ENCODE assay signal across 8 mouse cellular contexts in the genomic region with DNA sequence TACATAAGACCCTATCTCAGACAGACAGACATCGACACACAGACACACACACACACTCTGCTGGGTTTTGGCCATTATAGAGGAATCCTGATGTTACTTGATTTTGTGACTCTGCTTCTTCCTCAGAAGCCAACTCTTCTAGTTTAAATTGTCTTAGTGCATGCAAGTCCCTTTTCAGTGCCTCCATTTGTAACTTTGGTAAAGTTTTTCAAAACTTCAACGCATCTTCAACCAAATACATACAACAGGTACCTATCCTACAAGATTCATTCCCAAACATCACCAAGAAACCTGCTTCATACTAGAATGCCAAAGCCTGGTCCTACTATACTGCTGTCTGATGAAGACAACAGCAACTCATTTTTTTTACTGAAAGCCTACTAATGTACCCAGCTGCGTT. TPM values are rescaled to one million over a fixed set of nuclear protein-coding genes. Genes with fewer than 3 reads are reported as not detected.
DNase-seq lines count a peak whose midpoint lies in the region; ATAC-seq lines count a peak whose summit lies in the region.
"Had no signal": no experiment of that assay in that cellular context is flagged by ENCODE, and none has a peak within 500 bp of the region (broad histone marks: within the 10 kb centered on the region; RNA-seq: fewer than 3 reads in every experiment).

No protein-coding gene starts in this region.

- peak overlapping the region; percentile 78 for H3K4me2 ChIP-seq in liver, embryonic 11.5 days
- H3K4me2 ChIP-seq in embryonic facial prominence, embryonic 15.5 days (replicated peaks): peak overlapping the region; percentile 68
- H3K4me2 ChIP-seq in limb, embryonic 11.5 days (ENCODE audit: low read depth, severe bottlenecking): peak overlapping the region; percentile 57
- peak overlapping the region; percentile 87 for H3K4me2 ChIP-seq in neural tube, embryonic 15.5 days

- no peak overlapping the region for H3K27ac ChIP-seq in liver, embryonic 11.5 days (ENCODE audit: low read depth, low read length)
- no peak overlapping the region for H3K27ac ChIP-seq in embryonic facial prominence, embryonic 15.5 days (replicated peaks)
- no peak overlapping the region for H3K27ac ChIP-seq in limb, embryonic 11.5 days (replicated peaks; ENCODE audit: low read depth, low read length)
- H3K27ac ChIP-seq in neural tube, embryonic 15.5 days (replicated peaks): no peak overlapping the region

- 0 out of 2 replicates have a peak, but pooled peaks cover 2% of the 10 kb centered on the region for H3K36me3 ChIP-seq in liver, embryonic 11.5 days (ENCODE audit: control insufficient read depth, insufficient read depth, low read length)
- peaks cover 18% of the 10 kb centered on the region for H3K36me3 ChIP-seq in embryonic facial prominence, embryonic 15.5 days
- peaks cover 5% of the 10 kb centered on the region; the same call in 1 of the 2 replicates for H3K36me3 ChIP-seq in limb, embryonic 11.5 days (ENCODE audit: control insufficient read depth, insufficient read depth, low read length)
- H3K36me3 ChIP-seq in neural tube, embryonic 15.5 days: peaks cover 6% of the 10 kb centered on the region

- H3K4me1 ChIP-seq in liver, embryonic 11.5 days (replicated peaks; ENCODE audit: control insufficient read depth, insufficient read depth, low read length): peaks cover 15% of the 10 kb centered on the region
- H3K4me1 ChIP-seq in embryonic facial prominence, embryonic 15.5 days: peaks cover 21% of the 10 kb centered on the region
- peaks cover 5% of the 10 kb centered on the region for H3K4me1 ChIP-seq in limb, embryonic 11.5 days (ENCODE audit: control insufficient read depth, insufficient read depth, low read length)
- peaks cover 31% of the 10 kb centered on the region for H3K4me1 ChIP-seq in neural tube, embryonic 15.5 days

- peak overlapping the region; percentile 94 for H3K9ac ChIP-seq in liver, embryonic 11.5 days (ENCODE audit: low read depth, low read length)
- H3K9ac ChIP-seq in embryonic facial prominence, embryonic 15.5 days: peak overlapping the region; percentile 83; the same call in 1 of the 2 replicates
- H3K9ac ChIP-seq in limb, embryonic 11.5 days (ENCODE audit: low read length): no peak overlapping the region
- H3K9ac ChIP-seq in neural tube, embryonic 15.5 days (replicated peaks): peak overlapping the region; percentile 84; the same call in 1 of the 2 replicates

- no peak for ATAC-seq in liver, embryonic 11.5 days (replicated peaks; ENCODE audit: low FRiP score)
- no peak for ATAC-seq in embryonic facial prominence, embryonic 15.5 days (ENCODE audit: insufficient number of reproducible peaks, low FRiP score, low TSS enrichment, low read depth)
- no peak for ATAC-seq in limb, embryonic 11.5 days (ENCODE audit: insufficient number of reproducible peaks, low FRiP score, low TSS enrichment, low read depth)
- no peak for ATAC-seq in neural tube, embryonic 15.5 days (ENCODE audit: low FRiP score)

- 75% methylated on average over 3 of the region's 3 CpGs for WGBS in liver, embryonic 11.5 days
- WGBS in embryonic facial prominence, embryonic 15.5 days: 66% methylated on average over 3 of the region's 3 CpGs
- WGBS in limb, embryonic 11.5 days: 76% methylated on average over 3 of the region's 3 CpGs
- 85% methylated on average over 3 of the region's 3 CpGs for WGBS in neural tube, embryonic 15.5 days

- H3K9me3 ChIP-seq in liver, embryonic 11.5 days (ENCODE audit: control insufficient read depth, low read length): no peaks in the 10 kb centered on the region
- no peaks in the 10 kb centered on the region for H3K9me3 ChIP-seq in embryonic facial prominence, embryonic 15.5 days (replicated peaks)
- no peaks in the 10 kb centered on the region for H3K9me3 ChIP-seq in limb, embryonic 11.5 days (ENCODE audit: control insufficient read depth, low read length)
- H3K9me3 ChIP-seq in neural tube, embryonic 15.5 days (replicated peaks): no peaks in the 10 kb centered on the region

- peak overlapping the region; percentile 97 for H3K4me3 ChIP-seq in liver, embryonic 11.5 days (ENCODE audit: low read depth, low read length)
- H3K4me3 ChIP-seq in embryonic facial prominence, embryonic 15.5 days (replicated peaks): peak overlapping the region; percentile 65
- H3K4me3 ChIP-seq in limb, embryonic 11.5 days (ENCODE audit: low read depth, low read length): peak overlapping the region; percentile 85
- peak overlapping the region; percentile 89 for H3K4me3 ChIP-seq in neural tube, embryonic 15.5 days (replicated peaks)

- no peaks in the 10 kb centered on the region for H3K27me3 ChIP-seq in liver, embryonic 11.5 days (replicated peaks; ENCODE audit: control insufficient read depth, insufficient read depth, low read length)
- no peaks in the 10 kb centered on the region for H3K27me3 ChIP-seq in embryonic facial prominence, embryonic 15.5 days
- no peaks in the 10 kb centered on the region for H3K27me3 ChIP-seq in limb, embryonic 11.5 days (ENCODE audit: control insufficient read depth, insufficient read depth, low read length)
- H3K27me3 ChIP-seq in neural tube, embryonic 15.5 days (replicated peaks): no peaks in the 10 kb centered on the region

- no peak for DNase-seq in liver, embryonic 11.5 days (ENCODE audit: low spot score)
- no peak for DNase-seq in liver
- DNase-seq in limb, embryonic 11.5 days (ENCODE audit: low spot score): no peak
- DNase-seq in adrenal gland, postnatal 25 days: no peak
- DNase-seq in retina, embryonic 14.5 days (ENCODE audit: low spot score): no peak

RNA-seq across cellular contexts. Expression of gene Cdc5l, which starts 1.5 kb away (rescaled TPM):
- 62.1 and 68.1 TPM in 2 replicates for polyA plus RNA-seq in liver, embryonic 11.5 days (2014; fragmentation: Nextera tagmentation; extraction: Ambion mirVana)
- 56.4 and 65.7 TPM in 2 replicates for polyA plus RNA-seq in embryonic facial prominence, embryonic 15.5 days (2015; fragmentation: Nextera tagmentation; extraction: Ambion mirVana)
- polyA plus RNA-seq in limb, embryonic 11.5 days (2014; fragmentation: Nextera tagmentation; extraction: Ambion mirVana): 88.4 and 95.1 TPM in 2 replicates
- 57.1 and 62.0 TPM in 2 replicates for polyA plus RNA-seq in neural tube, embryonic 15.5 days (2015; fragmentation: Nextera tagmentation; extraction: Ambion mirVana)
- total RNA-seq in adrenal gland, postnatal 25 days (2021): 42.3 and 44.1 TPM in 2 replicates

RNA-seq across cellular contexts. Expression of gene Spats1, which starts 43.2 kb away (rescaled TPM):
- polyA plus RNA-seq in liver, embryonic 11.5 days (2014; fragmentation: Nextera tagmentation; extraction: Ambion mirVana): 0.14 and 0.40 TPM in 2 replicates
- polyA plus RNA-seq in embryonic facial prominence, embryonic 15.5 days (2015; fragmentation: Nextera tagmentation; extraction: Ambion mirVana): 0.46 and 0.81 TPM in 2 replicates
- polyA plus RNA-seq in limb, embryonic 11.5 days (2014; fragmentation: Nextera tagmentation; extraction: Ambion mirVana): 0.44 and 0.77 TPM in 2 replicates
- 2.1 and 2.9 TPM in 2 replicates for polyA plus RNA-seq in neural tube, embryonic 15.5 days (2015; fragmentation: Nextera tagmentation; extraction: Ambion mirVana)
- total RNA-seq in adrenal gland, postnatal 25 days (2021): 0.24 TPM in 1 of 2 replicates, not detected in the other
- total RNA-seq: gastrocnemius, adult 18-20 months had no signal
